Mouse (Mus musculus): ENCODE data around the gene H13.

- TF ChIP-seq POLR2A (IDR thresholded peaks at IDR 0.05; ENCODE audit: low read depth, low read length) (no peak), CTCF (IDR thresholded peaks at IDR 0.05; ENCODE audit: extremely low read depth, insufficient read depth, insufficient read length, insufficient replicate concordance) (no peak)
Observed at GRCm38 (mm10) chr2:152672166-152672565, 2.9 kb downstream of the H13 start.

Measured in spleen, adult 2 months (tissue).